Mouse (Mus musculus) lung, postnatal 0 days (tissue): Measurements from ENCODE around the gene Lrp10. TPM values are rescaled to one million over a fixed set of nuclear protein-coding genes. Genes with fewer than 3 reads are reported as not detected.

ENCODE experiments used
- ATAC-seq: fragments of 200-750 bp; cut with Nextera tagmentation; 2 replicates; pipeline ENCODE4 v1.8.0; 2017; ENCODE audit warnings: moderate library complexity
- DNase-seq: peaks from one replicate; pipeline ENCODE4 v3.0.0-alpha.2; 2016; ENCODE audit warnings: low spot score
- H3K27ac ChIP-seq: fragments of 300-500 bp; sonication (generic); 2 replicates; pipeline ENCODE4 v1.5.1; 2014; ENCODE audit warnings: antibody characterized with exemption, mild to moderate bottlenecking, low read length, mixed read lengths
- H3K27me3 ChIP-seq: fragments of 300-500 bp; sonication (generic); replicated peaks from 2 replicates; pipeline ENCODE4 v1.6.1; 2014; ENCODE audit warnings: low read length, mixed read lengths; ENCODE audit not compliant: insufficient read depth
- H3K36me3 ChIP-seq: fragments of 300-500 bp; sonication (generic); 2 replicates; pipeline ENCODE4 v1.6.1; 2014; ENCODE audit warnings: low read length, mixed read lengths; ENCODE audit not compliant: insufficient read depth
- H3K4me1 ChIP-seq: fragments of 300-500 bp; sonication (generic); 2 replicates; pipeline ENCODE4 v1.6.1; 2014; ENCODE audit warnings: antibody characterized with exemption, low read depth, low read length, mixed read lengths; ENCODE audit not compliant: insufficient read depth
- H3K4me2 ChIP-seq: fragments of 300-500 bp; sonication (generic); replicated peaks from 2 replicates; pipeline ENCODE4 v1.6.1; 2014; ENCODE audit warnings: low read depth, mild to moderate bottlenecking, low read length, moderate library complexity, mixed read lengths
- H3K4me3 ChIP-seq: fragments of 300-500 bp; sonication (generic); 2 replicates; pipeline ENCODE4 v1.5.1; 2014; ENCODE audit warnings: low read depth, low read length
- H3K9ac ChIP-seq: fragments of 300-500 bp; sonication (generic); replicated peaks from 2 replicates; pipeline ENCODE4 v1.6.1; 2014; ENCODE audit warnings: low read depth, mild to moderate bottlenecking
- H3K9me3 ChIP-seq: fragments of 300-500 bp; sonication (generic); 2 replicates; pipeline ENCODE4 v1.6.1; 2016; ENCODE audit warnings: low read length, mixed read lengths
- CTCF ChIP-seq: IDR thresholded peaks from 2 replicates; pipeline ENCODE4 v1.5.1; 2016; ENCODE audit warnings: antibody characterized with exemption, mild to moderate bottlenecking
- EP300 ChIP-seq: IDR thresholded peaks from 2 replicates; pipeline ENCODE4 v1.6.1; 2016; ENCODE audit warnings: antibody characterized with exemption, mild to moderate bottlenecking, control low read depth
- WGBS: fragments of 180-500 bp; shearing (Covaris S2); extraction: QIAGEN DNeasy Blood & Tissue Kit; methylation state at CpG from one replicate; pipeline ENCODE4 v1.1.7; 2014; 5-methylcytosine and 5-hydroxymethylcytosine counted together
- polyA plus RNA-seq: library from polyadenylated mRNA; unstranded; fragments of >200 nt; fragmentation: Nextera tagmentation; extraction: Ambion mirVana; gene quantifications from 2 replicates; pipeline ENCODE4 v1.2.1, GENCODE M21; 2015

Lrp10 gene
- polyA plus RNA-seq, 1 experiment from 2014 or later = 96.5 TPM

DNA sequence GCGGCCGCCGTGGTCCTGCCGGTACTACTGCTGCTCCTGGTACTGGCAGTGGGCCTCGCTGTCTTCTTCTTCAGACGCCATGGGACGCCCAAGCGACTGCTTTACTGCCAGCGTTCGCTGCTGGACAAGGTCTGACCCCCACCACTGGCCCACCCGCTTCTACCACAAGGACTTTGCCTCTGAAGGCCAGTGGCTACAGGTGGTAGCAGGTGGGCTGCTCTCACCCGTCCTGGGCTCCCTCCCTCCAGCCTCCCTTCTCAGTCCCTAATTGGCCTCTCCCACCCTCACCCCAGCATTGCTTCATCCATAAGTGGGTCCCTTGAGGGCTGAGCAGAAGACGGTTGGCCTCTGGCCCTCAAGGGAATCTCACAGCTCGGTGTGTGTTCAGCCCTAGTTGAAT is 23.4 kb upstream of the Lrp10 start:
- H3K4me3 ChIP-seq = no peak overlapping the region
- H3K9ac ChIP-seq = no peak overlapping the region
- DNase-seq (no peak), ATAC-seq (no peak)
- no peak overlapping the region for H3K4me2 ChIP-seq
- no peak overlapping the region for H3K27ac ChIP-seq
- H3K27me3 ChIP-seq = no peaks in the 10 kb centered on the region
- H3K36me3 ChIP-seq = peaks cover 21% of the 10 kb centered on the region
- TF ChIP-seq CTCF (no peak), EP300 (no peak)
- H3K9me3 ChIP-seq = no peaks in the 10 kb centered on the region
- 0 out of 2 replicates have a peak, but pooled peaks cover 3% of the 10 kb centered on the region for H3K4me1 ChIP-seq
- 87% methylated on average over 14 of the region's 14 CpGs for WGBS

DNA sequence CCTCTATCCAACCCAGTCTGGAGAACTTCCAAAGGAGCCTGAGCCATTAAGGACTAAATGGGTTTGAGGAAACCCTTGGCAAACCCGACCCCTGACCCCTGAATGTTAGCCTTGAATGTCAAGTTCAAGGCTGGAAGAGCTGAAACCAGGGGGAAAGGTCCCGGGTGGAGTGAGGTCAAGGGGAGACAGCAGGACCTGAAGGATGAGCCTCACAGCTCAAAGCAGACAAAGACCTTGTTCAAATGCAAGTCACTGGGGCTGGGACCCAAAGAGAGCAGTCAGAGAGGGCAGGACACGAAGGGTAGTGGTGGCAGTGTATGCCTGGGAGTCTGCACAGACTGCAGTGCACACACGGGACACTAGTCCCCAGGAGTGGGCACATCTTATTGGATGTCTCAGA is 22.6 kb upstream of the Lrp10 start:
- H3K27ac ChIP-seq = no peak overlapping the region
- H3K4me1 ChIP-seq = no peaks in the 10 kb centered on the region
- TF ChIP-seq CTCF = no peak
- no peak for TF ChIP-seq EP300
- no peaks in the 10 kb centered on the region for H3K27me3 ChIP-seq
- no peak overlapping the region for H3K9ac ChIP-seq
- ATAC-seq (no peak), DNase-seq (no peak)
- H3K4me3 ChIP-seq = no peak overlapping the region
- peaks cover 21% of the 10 kb centered on the region for H3K36me3 ChIP-seq
- no peaks in the 10 kb centered on the region for H3K9me3 ChIP-seq
- no peak overlapping the region for H3K4me2 ChIP-seq
- WGBS = 66% methylated on average over 4 of the region's 4 CpGs

GRCm38 (mm10) chr14:54442548-54442947 is 21.4 kb upstream of the Lrp10 start:
- no peak overlapping the region for H3K9ac ChIP-seq
- H3K36me3 ChIP-seq = peaks cover 21% of the 10 kb centered on the region
- TF ChIP-seq EP300 = no peak
- no peak for TF ChIP-seq CTCF
- no peak for DNase-seq
- 84% methylated on average over 3 of the region's 3 CpGs for WGBS
- H3K4me3 ChIP-seq = no peak overlapping the region
- no peak overlapping the region; the same call in 1 of the 2 replicates for H3K27ac ChIP-seq
- no peak overlapping the region for H3K4me2 ChIP-seq
- no peaks in the 10 kb centered on the region for H3K27me3 ChIP-seq
- H3K9me3 ChIP-seq = no peaks in the 10 kb centered on the region
- no peaks in the 10 kb centered on the region for H3K4me1 ChIP-seq
- ATAC-seq = no peak

DNA sequence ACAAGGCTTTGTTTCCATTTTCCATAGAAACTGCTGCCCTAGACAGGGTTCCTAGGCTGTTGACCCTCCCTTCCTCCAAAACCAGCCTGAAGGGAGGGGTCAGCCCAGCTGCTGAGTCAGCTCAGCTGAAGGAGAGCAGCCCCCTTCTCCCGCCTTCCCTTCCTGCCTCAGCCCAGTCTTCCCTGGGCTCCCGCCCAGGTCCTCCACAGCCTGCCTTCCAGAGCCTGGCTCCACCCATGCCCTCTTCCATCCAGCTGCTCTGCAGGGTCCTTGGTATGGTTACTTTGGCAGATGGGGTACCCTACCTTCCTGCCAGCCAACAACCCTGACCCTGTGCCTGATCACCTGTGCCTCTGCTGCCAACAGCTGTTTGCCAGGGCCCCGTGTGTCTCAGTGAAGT is 20.7 kb upstream of the Lrp10 start:
- H3K4me1 ChIP-seq = no peaks in the 10 kb centered on the region
- H3K9me3 ChIP-seq = no peaks in the 10 kb centered on the region
- DNase-seq (peak; percentile 80), ATAC-seq (peak; percentile 78)
- TF ChIP-seq CTCF = no peak
- TF ChIP-seq EP300 = 0 out of 2 replicates have a peak, but pooled peaks have one; percentile 10
- 19% methylated on average over 3 of the region's 3 CpGs for WGBS
- H3K4me3 ChIP-seq = no peak overlapping the region
- H3K27me3 ChIP-seq = no peaks in the 10 kb centered on the region
- H3K9ac ChIP-seq = no peak overlapping the region
- H3K36me3 ChIP-seq = peaks cover 21% of the 10 kb centered on the region
- peak overlapping the region; percentile 3; the same call in 1 of the 2 replicates for H3K27ac ChIP-seq
- no peak overlapping the region for H3K4me2 ChIP-seq

DNA sequence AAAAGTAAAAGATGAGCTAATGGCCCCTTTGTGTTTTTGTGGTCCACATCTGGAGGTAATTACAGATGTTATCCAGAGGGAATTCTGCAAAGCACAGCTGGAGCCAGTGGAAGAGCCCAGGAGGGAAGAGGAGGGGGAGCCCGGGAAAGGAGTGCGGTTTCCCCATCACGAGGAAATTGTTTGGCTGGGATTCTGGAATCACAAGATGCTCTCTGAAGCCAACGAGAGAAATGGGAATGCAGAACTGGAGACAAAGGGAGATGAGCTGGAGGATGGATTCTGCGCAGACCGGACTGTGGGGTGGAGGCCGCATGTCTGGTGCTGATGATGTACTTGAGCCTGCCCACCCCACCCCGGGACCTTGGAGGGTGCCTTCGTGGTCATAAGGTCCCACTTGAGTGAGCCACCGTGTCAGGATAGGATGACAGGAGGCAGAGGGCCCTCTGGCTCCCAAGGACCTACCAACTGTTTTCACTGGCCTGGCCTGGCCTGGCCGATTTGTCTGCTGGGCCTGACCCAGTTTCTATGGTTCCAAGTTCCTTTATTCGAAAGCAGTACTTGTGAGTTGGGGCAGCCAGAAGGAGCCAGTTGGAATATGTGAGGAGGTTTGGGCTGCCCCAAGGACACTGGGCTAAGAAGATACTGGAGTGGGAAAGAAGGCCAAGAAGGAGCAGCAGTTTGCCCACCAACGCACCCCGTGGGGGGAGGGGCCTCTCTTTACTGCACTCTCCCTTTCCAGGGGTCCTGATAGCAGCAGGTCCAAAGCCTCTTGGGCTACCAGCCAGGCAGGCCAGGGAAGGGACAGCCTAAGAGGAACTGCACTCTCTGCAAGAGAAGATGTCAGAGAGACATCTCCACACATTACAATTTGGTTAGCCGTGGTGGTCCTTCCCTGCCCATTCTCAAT is 20.0 kb upstream of the Lrp10 start:
- Histone ChIP-seq H3K27me3 (no peaks in the 10 kb centered on the region), H3K4me1 (no peaks in the 10 kb centered on the region), H3K4me2 (no peak overlapping the region), H3K36me3 (peaks cover 15% of the 10 kb centered on the region), H3K9me3 (no peaks in the 10 kb centered on the region), H3K27ac (0 out of 2 replicates have a peak overlapping the region, but pooled peaks have one; percentile 3), H3K4me3 (no peak overlapping the region), H3K9ac (no peak overlapping the region)
- DNase-seq (peak; percentile 70), ATAC-seq (peak; percentile 45)
- TF ChIP-seq EP300 (no peak), CTCF (no peak)
- WGBS = 55% methylated on average over 15 of the region's 15 CpGs

DNA sequence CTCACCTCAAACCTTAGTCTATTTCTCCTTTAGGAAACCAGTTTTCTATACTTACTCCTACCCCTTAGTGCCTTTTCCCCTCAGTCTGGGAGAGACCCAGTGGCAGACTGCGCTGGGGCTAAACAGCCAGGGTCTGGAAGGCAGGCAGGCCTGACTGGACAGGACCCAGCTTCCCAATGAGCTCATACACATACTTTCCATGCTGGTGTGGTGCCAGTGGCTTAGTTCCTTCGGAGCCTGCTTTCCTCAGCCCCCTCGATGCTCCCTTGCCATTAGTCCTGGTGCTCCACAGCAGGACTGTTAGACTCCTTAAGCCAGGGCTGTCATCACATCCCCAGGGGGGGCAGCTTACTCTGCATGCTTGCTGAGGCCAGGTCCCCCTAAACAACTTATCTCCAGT is 18.5 kb upstream of the Lrp10 start:
- peaks cover 1% of the 10 kb centered on the region; the same call in 1 of the 2 replicates for H3K36me3 ChIP-seq
- no peaks in the 10 kb centered on the region for H3K27me3 ChIP-seq
- no peak overlapping the region for H3K4me2 ChIP-seq
- ATAC-seq = no peak; the same call in 1 of the 2 replicates
- no peak overlapping the region for H3K9ac ChIP-seq
- DNase-seq = no peak
- no peak overlapping the region for H3K27ac ChIP-seq
- no peak overlapping the region for H3K4me3 ChIP-seq
- no peaks in the 10 kb centered on the region for H3K4me1 ChIP-seq
- WGBS = 67% methylated on average over 3 of the region's 3 CpGs
- no peak for TF ChIP-seq CTCF
- TF ChIP-seq EP300 = no peak
- H3K9me3 ChIP-seq = no peaks in the 10 kb centered on the region
